Comparison of ENCODE assay signal across 14 mouse cellular contexts in genomic region chrX:108842705-108843104, GRCm38 (mm10).
"Had no signal": no experiment of that assay in that cellular context is flagged by ENCODE, and none has a peak within 500 bp of the region (broad histone marks: within the 10 kb centered on the region; RNA-seq: fewer than 3 reads in every experiment).

No protein-coding gene starts in this region.

- DNase-seq: kidney, postnatal 14 days; kidney, postnatal 4 days; liver, embryonic 13.5 days; lung, adult 2 months; lung, postnatal 14 days; lung, postnatal 4 days; midbrain, embryonic 14.5 days; retina, postnatal 1 day; right cerebral cortex, postnatal 25 days; spleen, adult 18-20 months; thymus, adult 18-20 months; thymus, postnatal 36 days had no signal

- H3K27me3 ChIP-seq: liver, embryonic 13.5 days; stomach, embryonic 15.5 days had no signal

- H3K36me3 ChIP-seq: liver, embryonic 13.5 days; stomach, embryonic 15.5 days had no signal

- H3K9me3 ChIP-seq: liver, embryonic 13.5 days; stomach, embryonic 15.5 days had no signal

- H3K4me3 ChIP-seq: liver, embryonic 13.5 days; stomach, embryonic 15.5 days had no signal

- H3K4me2 ChIP-seq: liver, embryonic 13.5 days; midbrain, embryonic 11.5 days; stomach, embryonic 15.5 days had no signal

- H3K4me1 ChIP-seq: liver, embryonic 13.5 days; stomach, embryonic 15.5 days had no signal

- H3K27ac ChIP-seq: liver, embryonic 13.5 days; stomach, embryonic 15.5 days had no signal

- H3K9ac ChIP-seq: liver, embryonic 13.5 days; stomach, embryonic 15.5 days had no signal
